Mouse (Mus musculus) lung, embryonic 15.5 days (tissue): ENCODE results near the gene Aifm2. TPM values are rescaled to one million over a fixed set of nuclear protein-coding genes. Genes with fewer than 3 reads are reported as not detected.

Source experiments
- ATAC-seq: fragments of 200-750 bp; cut with Nextera tagmentation; 2 replicates; pipeline ENCODE4 v1.8.0; 2017; ENCODE audit warnings: moderate number of reproducible peaks, borderline replicate concordance; ENCODE audit not compliant: low FRiP score, low TSS enrichment; ENCODE audit errors: extremely low read depth
- H3K27ac ChIP-seq: fragments of 300-500 bp; sonication (generic); 2 replicates; pipeline ENCODE4 v1.5.1; 2015; ENCODE audit warnings: moderate library complexity, mild to moderate bottlenecking, inconsistent platforms
- H3K27me3 ChIP-seq: fragments of 300-500 bp; sonication (generic); 2 replicates; pipeline ENCODE4 v1.6.1; 2015; ENCODE audit warnings: inconsistent platforms
- H3K36me3 ChIP-seq: fragments of 300-500 bp; sonication (generic); 2 replicates; pipeline ENCODE4 v1.6.1; 2015; ENCODE audit warnings: inconsistent platforms
- H3K4me1 ChIP-seq: fragments of 300-500 bp; sonication (generic); 2 replicates; pipeline ENCODE4 v1.6.1; 2015; ENCODE audit warnings: inconsistent platforms
- H3K4me2 ChIP-seq: fragments of 300-500 bp; sonication (generic); 2 replicates; pipeline ENCODE4 v1.6.1; 2015; ENCODE audit warnings: inconsistent platforms, mild to moderate bottlenecking, moderate library complexity
- H3K4me3 ChIP-seq: fragments of 300-500 bp; sonication (generic); 2 replicates; pipeline ENCODE4 v1.5.1; 2015; ENCODE audit warnings: mild to moderate bottlenecking, inconsistent platforms
- H3K9ac ChIP-seq: fragments of 300-500 bp; sonication (generic); 2 replicates; pipeline ENCODE4 v1.6.1; 2015; ENCODE audit warnings: inconsistent platforms
- H3K9me3 ChIP-seq: fragments of 300-500 bp; sonication (generic); 2 replicates; pipeline ENCODE4 v1.6.1; 2016; ENCODE audit warnings: inconsistent platforms
- WGBS: fragments of 180-500 bp; shearing (Covaris S2); methylation state at CpG from one replicate; pipeline ENCODE4 v1.1.7; 2015; 5-methylcytosine and 5-hydroxymethylcytosine counted together
- polyA plus RNA-seq: library from polyadenylated mRNA; unstranded; fragments of >200 nt; fragmentation: Nextera tagmentation; extraction: Ambion mirVana; gene quantifications from 2 replicates; pipeline ENCODE4 v1.2.1, GENCODE M21; 2015

The Aifm2 gene
- polyA plus RNA-seq, 1 experiment from 2014 or later = 14.0 TPM

DNA sequence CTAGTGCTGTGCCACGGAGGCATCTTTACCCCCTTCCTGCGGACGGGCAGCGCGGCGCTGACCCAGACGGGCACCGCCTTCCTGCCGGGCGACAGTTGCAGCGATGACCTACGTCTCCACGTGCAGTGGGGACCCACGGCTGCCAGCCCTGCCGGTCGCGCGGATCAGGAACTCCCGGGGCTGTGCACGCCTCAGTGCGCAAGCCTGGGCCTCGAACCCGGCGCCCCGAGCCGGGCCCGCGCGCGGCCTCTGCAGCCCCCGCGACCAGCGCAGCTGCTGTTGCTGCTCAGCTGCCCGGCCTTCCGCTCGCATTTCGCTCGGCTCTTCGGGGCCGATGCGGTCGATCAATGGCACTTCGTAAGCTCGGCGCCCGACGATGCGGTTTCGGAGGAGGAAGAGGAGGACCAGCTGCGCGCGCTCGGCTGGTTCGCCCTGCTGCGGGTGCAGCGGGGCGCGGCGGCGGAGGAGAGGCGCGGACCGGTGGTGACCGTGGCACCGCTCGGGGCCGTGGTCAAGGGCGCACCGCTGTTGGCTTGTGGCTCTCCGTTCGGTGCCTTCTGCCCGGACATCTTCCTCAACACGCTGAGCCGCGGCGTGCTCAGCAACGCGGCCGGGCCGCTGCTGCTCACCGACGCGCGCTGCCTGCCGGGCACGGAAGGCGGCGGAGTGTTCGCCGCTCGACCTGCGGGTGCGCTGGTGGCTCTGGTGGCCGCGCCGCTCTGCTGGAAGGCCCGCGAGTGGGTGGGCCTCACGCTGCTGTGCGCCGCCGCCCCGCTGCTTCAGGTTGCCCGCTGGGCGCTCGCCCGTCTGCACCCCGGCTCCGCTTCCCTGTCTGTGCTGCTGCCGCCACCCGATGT is 19.1 kb upstream of the Aifm2 start:
- ATAC-seq = peak; percentile 60
- H3K4me2 ChIP-seq = peak overlapping the region; percentile 99
- H3K4me3 ChIP-seq = peak overlapping the region; percentile 85
- H3K9me3 ChIP-seq = no peaks in the 10 kb centered on the region
- no peaks in the 10 kb centered on the region for H3K27me3 ChIP-seq
- WGBS = under 1% methylated on average over 101 of the region's 111 CpGs
- peaks cover 20% of the 10 kb centered on the region for H3K36me3 ChIP-seq
- H3K27ac ChIP-seq = no peak overlapping the region
- H3K9ac ChIP-seq = peak overlapping the region; percentile 56
- peaks cover 15% of the 10 kb centered on the region for H3K4me1 ChIP-seq

DNA sequence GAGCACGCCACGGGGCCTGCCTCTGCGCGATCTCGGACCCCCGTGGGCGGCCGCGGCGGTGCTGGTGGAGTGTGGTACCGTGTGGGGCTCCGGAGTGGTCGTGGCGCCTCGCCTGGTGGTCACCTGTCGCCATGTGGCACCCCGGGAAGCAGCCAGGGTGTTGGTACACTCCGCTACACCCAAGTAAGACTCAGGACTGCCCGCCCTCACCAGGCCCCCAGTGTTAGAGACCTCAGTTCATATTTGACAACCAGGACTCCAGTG is 18.6 kb upstream of the Aifm2 start:
- WGBS = 8% methylated on average over 19 of the region's 19 CpGs
- Histone ChIP-seq H3K4me1 (peaks cover 15% of the 10 kb centered on the region), H3K27ac (no peak overlapping the region), H3K27me3 (no peaks in the 10 kb centered on the region), H3K36me3 (peaks cover 16% of the 10 kb centered on the region), H3K4me2 (peak overlapping the region; percentile 99), H3K4me3 (peak overlapping the region; percentile 85), H3K9ac (peak overlapping the region; percentile 56), H3K9me3 (no peaks in the 10 kb centered on the region)
- no peak for ATAC-seq

DNA sequence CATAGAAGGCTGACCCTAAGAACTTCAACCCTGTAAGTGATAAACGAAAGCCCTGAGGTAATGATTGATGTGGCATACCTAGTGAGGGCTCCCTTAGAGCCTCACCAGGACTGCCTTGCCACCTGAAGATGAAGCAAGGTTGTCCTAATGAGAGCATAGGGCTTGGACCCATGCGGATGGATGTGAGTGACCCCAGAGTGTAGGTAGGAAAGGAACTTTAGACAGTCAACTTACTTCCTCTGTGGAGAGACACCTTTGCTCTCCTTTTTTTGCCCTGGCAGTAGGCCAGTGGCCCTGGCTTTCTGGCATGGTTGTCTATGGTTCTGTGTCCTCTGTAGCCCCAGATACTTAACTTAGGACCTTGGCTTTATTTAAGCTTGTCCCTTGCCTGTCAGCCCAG is 18.0 kb upstream of the Aifm2 start:
- H3K4me1 ChIP-seq = peaks cover 15% of the 10 kb centered on the region
- no peak for ATAC-seq
- H3K4me2 ChIP-seq = peak overlapping the region; percentile 99
- no peaks in the 10 kb centered on the region for H3K9me3 ChIP-seq
- peaks cover 15% of the 10 kb centered on the region for H3K36me3 ChIP-seq
- H3K27ac ChIP-seq = no peak overlapping the region
- 82% methylated on average over 2 of the region's 2 CpGs for whole genome bisulfite sequencing
- H3K9ac ChIP-seq = peak overlapping the region; percentile 56; the same call in 1 of the 2 replicates
- peak overlapping the region; percentile 85 for H3K4me3 ChIP-seq
- no peaks in the 10 kb centered on the region for H3K27me3 ChIP-seq

DNA sequence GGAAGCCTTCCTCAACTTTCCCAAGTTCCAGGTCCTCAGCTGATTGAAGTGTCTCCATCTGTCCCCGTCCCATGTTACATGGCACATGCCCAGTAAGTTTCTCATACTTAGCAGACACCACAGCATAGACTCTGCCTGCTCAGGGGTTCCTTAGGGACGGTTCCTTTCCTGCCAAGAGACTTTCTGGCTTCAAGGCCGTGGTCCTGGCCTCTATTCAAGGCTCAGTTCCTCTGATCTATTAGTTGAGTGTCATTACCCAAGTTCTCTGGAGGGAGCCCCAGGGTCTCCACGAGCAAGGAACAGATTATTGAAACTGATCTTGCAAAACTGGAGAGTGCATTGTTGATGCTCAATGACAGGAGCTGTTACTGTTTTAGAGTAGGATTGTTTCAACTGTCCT is 10.4 kb upstream of the Aifm2 start:
- Histone ChIP-seq H3K4me2 (no peak overlapping the region), H3K27me3 (no peaks in the 10 kb centered on the region), H3K9me3 (no peaks in the 10 kb centered on the region), H3K27ac (no peak overlapping the region), H3K9ac (no peak overlapping the region), H3K36me3 (peaks cover 22% of the 10 kb centered on the region), H3K4me3 (no peak overlapping the region), H3K4me1 (peaks cover 7% of the 10 kb centered on the region)
- ATAC-seq = no peak
- WGBS = 67% methylated on average over 4 of the region's 4 CpGs

DNA sequence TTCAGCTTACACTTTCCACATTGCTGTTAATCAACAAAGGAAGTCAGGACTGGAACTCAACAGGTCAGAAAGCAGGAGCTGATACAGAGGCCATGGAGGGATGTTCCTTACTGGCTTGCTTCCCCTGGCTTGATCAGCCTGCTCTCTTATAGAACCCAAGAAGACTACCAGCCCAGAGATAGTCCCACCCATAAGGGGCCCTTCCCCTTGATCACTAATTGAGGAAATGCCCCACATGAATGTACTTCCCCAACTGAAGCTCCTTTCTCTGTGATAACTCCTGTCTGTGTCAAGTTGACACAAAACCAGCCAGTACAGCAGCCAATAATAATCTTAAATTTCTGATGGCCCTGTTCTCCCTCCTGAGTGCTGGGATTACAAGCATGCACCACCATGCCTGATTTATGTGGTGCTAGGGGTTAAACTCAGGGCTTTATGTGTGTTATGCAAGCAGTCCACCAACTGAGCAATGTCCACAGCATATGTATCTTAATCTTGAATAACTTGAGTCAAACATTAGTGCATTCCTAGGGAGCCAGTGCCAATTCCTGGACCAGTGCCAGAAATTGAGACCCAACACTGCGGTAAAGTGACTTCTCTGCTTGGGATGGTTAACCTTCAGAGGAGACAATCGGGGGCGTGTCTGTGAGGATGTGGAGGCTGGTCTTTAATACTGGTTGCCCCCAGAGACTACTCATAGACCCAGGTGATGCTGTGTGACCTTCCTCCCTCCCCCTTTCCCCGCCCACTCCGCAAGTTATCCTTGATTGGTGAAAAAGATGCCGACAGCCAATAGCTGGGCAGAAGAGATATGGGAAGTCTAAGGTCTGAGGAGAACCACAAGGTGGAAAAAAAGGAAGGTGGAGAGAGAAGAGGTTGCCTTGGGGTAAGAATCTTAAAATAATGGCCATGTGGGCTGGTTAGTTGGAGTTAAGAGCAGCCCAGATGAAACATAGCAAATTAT is 8.4 kb upstream of the Aifm2 start:
- Histone ChIP-seq H3K27ac (no peak overlapping the region), H3K36me3 (peaks cover 19% of the 10 kb centered on the region), H3K4me3 (no peak overlapping the region), H3K9me3 (no peaks in the 10 kb centered on the region), H3K9ac (no peak overlapping the region), H3K4me2 (no peak overlapping the region), H3K27me3 (no peaks in the 10 kb centered on the region), H3K4me1 (peaks cover 7% of the 10 kb centered on the region)
- WGBS = 61% methylated on average over 6 of the region's 6 CpGs
- ATAC-seq = no peak

DNA sequence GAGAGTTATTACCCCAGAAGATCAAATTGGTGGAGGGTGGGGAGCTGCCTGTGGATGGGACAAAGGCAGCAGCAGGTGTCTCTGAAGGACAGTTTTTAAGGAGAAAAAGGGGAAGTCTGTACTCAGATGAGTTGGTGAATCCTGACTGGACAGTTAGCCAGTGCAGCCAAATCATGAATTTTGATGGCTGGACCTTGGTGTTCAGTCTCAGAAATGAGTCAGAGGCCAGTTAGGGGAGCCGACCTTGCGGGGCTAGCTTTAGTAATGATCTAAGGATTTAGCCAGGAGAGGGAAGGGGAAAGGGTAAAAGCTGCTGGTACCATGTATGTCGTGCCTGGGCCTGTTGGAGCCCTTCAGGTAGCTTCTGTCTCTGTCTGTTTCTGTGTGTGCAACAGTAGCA is 1.5 kb upstream of the Aifm2 start:
- Histone ChIP-seq H3K4me3 (no peak overlapping the region), H3K9ac (no peak overlapping the region), H3K27ac (no peak overlapping the region), H3K9me3 (no peaks in the 10 kb centered on the region), H3K36me3 (no peaks in the 10 kb centered on the region), H3K27me3 (no peaks in the 10 kb centered on the region), H3K4me2 (no peak overlapping the region), H3K4me1 (peaks cover 14% of the 10 kb centered on the region)
- 62% methylated on average over 3 of the region's 3 CpGs for WGBS
- ATAC-seq = no peak

DNA sequence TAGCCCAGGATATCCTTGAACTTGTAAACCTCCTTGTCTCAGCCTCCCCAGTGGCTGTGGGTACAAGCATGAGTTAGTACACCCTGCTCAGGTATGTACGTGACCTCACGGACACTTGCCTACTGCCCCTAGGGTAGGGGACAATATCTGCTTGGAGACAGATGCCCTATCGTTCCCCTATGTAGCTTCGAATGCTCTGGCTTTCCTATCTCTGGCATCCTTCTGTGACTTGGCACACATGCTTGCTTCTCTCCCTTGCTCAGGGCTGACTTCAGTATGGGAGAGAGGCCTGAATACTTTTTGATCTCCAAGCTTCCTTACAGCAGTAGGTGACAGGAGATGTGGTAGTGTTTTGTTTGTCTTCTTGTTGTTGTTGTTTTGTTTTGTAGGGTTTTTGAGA is 917 bp upstream of the Aifm2 start:
- Histone ChIP-seq H3K4me1 (peaks cover 14% of the 10 kb centered on the region), H3K9me3 (no peaks in the 10 kb centered on the region), H3K36me3 (no peaks in the 10 kb centered on the region), H3K27me3 (no peaks in the 10 kb centered on the region), H3K4me3 (no peak overlapping the region), H3K27ac (no peak overlapping the region), H3K9ac (no peak overlapping the region), H3K4me2 (no peak overlapping the region)
- 90% methylated on average over 4 of the region's 4 CpGs for WGBS
- ATAC-seq = no peak

DNA sequence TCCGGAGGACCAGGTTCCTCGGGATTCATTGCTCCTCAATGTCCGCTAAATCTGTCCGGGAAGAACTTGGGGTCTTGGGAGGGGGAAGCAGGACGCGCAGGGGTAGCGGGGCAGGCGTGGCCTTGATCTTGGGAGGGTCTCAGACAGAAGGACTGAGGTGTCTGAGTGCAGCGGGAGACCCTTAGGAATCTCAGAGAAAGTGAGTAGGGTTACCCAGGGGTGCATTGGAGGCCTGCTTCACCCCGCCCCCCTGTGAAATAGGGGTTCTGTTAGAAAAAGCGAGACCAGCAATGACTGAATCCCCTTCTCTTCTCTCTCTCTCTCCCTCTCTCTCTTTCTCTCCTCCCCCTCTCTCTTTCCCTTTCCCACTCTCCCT is 387 bp downstream of the Aifm2 start:
- no peak overlapping the region for H3K27ac ChIP-seq
- H3K4me1 ChIP-seq = peaks cover 14% of the 10 kb centered on the region
- no peaks in the 10 kb centered on the region for H3K27me3 ChIP-seq
- H3K9me3 ChIP-seq = no peaks in the 10 kb centered on the region
- H3K4me2 ChIP-seq = peak overlapping the region; percentile 92
- 4% methylated on average over 11 of the region's 11 CpGs for WGBS
- H3K36me3 ChIP-seq = no peaks in the 10 kb centered on the region
- peak overlapping the region; percentile 57 for H3K4me3 ChIP-seq
- ATAC-seq = no peak
- peak overlapping the region; percentile 34 for H3K9ac ChIP-seq

DNA sequence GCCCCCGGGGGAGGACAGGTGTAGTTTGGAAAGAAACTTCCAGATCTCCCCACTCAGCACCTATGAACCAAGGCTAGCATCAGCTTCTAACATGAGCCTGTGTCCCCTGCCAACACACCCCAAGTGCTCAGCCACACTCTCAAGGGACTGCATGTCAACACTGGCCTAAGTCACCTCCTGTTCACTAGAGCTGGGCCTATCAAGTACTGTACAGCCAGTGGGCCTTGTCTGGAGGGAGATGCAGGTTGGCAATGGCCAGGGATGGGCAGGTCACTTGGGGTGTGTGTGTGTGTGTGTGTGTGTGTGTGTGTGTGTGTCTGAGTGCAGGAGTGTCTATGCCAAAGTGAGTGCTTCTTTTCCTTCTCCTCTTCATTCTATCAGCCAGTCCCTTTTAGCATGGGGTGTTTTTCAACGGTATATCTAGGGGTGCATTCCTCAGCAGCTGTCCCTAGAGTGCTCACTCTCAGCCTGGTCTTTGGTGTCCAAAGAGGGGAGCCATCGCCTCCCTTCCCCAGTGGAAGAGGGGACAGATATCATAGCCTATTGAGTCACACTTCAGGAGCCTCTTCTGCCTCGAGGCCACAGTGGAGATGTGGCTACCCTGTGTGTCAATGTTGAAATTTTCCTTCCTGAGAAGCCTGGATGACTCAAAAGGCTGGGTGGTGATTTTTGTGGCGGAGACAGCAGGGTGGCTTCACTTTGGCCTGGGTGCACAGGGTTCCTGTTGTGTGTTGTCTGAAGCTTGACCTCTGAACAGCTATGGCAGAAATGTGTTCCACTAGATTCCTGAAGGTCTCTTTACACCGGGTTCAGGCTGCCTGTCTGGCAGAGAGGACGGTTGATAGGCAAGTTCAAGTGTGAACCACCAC is 1.2 kb downstream of the Aifm2 start:
- H3K4me3 ChIP-seq = peak overlapping the region; percentile 57
- no peak overlapping the region for H3K9ac ChIP-seq
- H3K4me1 ChIP-seq = peaks cover 14% of the 10 kb centered on the region
- no peaks in the 10 kb centered on the region for H3K36me3 ChIP-seq
- ATAC-seq = no peak
- no peak overlapping the region for H3K27ac ChIP-seq
- no peaks in the 10 kb centered on the region for H3K27me3 ChIP-seq
- peak overlapping the region; percentile 92 for H3K4me2 ChIP-seq
- H3K9me3 ChIP-seq = no peaks in the 10 kb centered on the region
- 71% methylated on average over 7 of the region's 7 CpGs for WGBS

DNA sequence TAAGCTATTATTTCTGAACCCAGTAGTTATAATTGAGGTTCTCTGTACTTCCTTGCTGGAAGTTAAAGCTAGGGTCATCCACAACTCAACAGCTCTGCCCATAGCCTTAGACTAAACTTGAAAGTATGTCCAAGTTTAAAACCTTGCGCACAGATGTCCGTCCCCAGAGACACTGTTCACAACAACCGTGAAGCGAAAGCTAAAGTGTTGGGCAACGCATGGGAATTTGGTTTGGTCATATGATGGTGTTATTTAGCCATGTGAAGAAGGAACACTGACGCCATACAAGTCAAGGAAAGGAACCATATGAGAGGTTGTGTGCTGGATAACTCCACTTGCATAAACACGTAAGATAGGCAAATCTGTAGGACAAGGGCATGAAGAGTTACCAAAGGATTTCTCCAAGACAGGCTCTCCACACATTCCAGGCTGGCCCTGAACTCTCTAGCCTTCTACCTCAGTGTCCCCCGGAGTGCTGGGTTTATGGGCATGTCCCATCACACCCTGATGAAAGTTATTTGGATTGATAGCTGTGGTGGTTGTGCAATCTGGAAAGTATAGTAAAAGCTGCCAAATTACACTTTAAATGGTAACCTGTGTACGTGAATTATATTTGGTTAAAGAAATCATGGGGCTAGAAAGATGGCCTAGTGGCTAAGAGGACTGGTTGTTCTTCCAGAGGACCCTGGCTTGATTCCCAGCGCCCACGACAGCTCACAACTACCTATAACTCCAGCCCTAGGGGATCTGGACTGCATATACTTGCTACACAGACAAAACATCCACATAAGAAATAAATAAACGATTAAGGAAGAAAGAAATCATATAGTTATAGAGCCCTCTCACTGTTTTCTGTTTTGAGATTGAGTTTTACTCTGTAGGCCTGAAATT is 2.6 kb downstream of the Aifm2 start:
- H3K36me3 ChIP-seq = no peaks in the 10 kb centered on the region
- no peak overlapping the region for H3K4me2 ChIP-seq
- 89% methylated on average over 12 of the region's 12 CpGs for WGBS
- H3K9ac ChIP-seq = no peak overlapping the region
- H3K4me1 ChIP-seq = peaks cover 14% of the 10 kb centered on the region
- ATAC-seq = no peak
- H3K27me3 ChIP-seq = no peaks in the 10 kb centered on the region
- no peak overlapping the region for H3K4me3 ChIP-seq
- no peaks in the 10 kb centered on the region for H3K9me3 ChIP-seq
- no peak overlapping the region for H3K27ac ChIP-seq

DNA sequence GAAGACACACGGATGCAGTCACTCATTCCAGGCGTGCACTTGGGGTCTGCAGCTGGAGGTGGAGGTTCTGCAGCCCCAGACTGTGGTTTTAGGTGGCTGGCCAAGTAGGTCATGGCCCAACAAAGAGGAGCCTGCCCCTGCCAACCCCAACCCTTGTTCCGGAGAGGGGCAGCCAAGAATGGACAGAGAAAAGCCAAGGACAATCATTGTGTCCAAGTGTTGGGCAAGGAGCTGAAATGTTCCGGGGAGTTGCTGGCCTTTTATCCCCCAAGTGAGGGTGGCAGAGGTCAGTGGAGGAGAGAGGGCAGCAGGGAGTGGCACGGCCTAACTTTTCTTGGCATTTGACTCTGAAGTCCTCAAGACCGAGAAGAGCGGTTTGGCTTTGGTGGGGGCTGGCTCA is 5.3 kb downstream of the Aifm2 start:
- Histone ChIP-seq H3K9me3 (no peaks in the 10 kb centered on the region), H3K27me3 (no peaks in the 10 kb centered on the region), H3K27ac (no peak overlapping the region), H3K9ac (no peak overlapping the region), H3K36me3 (no peaks in the 10 kb centered on the region), H3K4me2 (no peak overlapping the region), H3K4me1 (peaks cover 7% of the 10 kb centered on the region; the same call in 1 of the 2 replicates), H3K4me3 (no peak overlapping the region)
- no peak for ATAC-seq
- 85% methylated on average over 7 of the region's 7 CpGs for WGBS
